Mouse (Mus musculus) megakaryocyte progenitor cell, adult 5-6 weeks (primary cell): ENCODE results near the gene 1700017D01Rik. TPM values are rescaled to one million over a fixed set of nuclear protein-coding genes. Genes with fewer than 3 reads are reported as not detected.
A peak's percentile ranks its signal among the peaks of the same experiment; 100 is the strongest.
"Not testable (repeated sequence)": the region's sequence is repeated elsewhere in the genome, so short reads cannot be mapped to it uniquely, and the experiment has no call there.

Source experiments
- ATAC-seq: replicated peaks from 2 replicates; pipeline ENCODE4 v1.8.0; 2016; ENCODE audit warnings: mild to moderate bottlenecking, moderate TSS enrichment, inconsistent platforms; ENCODE audit not compliant: poor library complexity
- total RNA-seq, 2 experiments: library from RNA; stranded (forward) in 1 of 2; stranded (reverse) in 1 of 2; fragments of 157-497, 149-512 nt in 1 of 2; fragments of 200-1000 nt in 1 of 2; gene quantifications; 2 replicates each; pipeline versions ENCODE4 v1.2.3 to v1.2.4; 2015 to 2017

1700017D01Rik gene
- total RNA-seq (2015): not detected in 2 replicates
- not detected in 2 replicates for total RNA-seq (2017)

DNA sequence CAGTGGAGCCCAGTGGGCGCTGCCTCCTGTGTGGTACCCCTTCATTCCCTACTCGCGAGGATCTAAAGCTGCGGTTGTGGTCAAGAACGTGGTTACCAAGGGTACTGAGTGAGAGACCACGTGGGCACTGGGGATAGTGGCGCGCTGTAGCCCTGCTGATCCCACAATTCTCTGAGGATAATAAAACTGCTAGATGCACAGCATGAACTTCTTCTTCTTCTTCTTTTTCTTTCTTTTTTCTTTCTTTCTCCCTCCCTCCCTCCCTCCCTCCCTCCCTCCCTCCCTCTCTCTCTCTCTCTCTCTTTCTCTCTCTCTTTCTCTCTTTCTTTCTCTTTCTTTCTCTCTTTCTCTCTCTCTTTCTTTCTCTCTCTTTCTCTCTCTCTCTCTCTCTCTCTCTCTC is at the start of gene 1700017D01Rik:
TSS of gene 1700017D01Rik (minus strand) at position 101 of the 400 bp plus-strand sequence.
- ATAC-seq: not testable (repeated sequence)

DNA sequence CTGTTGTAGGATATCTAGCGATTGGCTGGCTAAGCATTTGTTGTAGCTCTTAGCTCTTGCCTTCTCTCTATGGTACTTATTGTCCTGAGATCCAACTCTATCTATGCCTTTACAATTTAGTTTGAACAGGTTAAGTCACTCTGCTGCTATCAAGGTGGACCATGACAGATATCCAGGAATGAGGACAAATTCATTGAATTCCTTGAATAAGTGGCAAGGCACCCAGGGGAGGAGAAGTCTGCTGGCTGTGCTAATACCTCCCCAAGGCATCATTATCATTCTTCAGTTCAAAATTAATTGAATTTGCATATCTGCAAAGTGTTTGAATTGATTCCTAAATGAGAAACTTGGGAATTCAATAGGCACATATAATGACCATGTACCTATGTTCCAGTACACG is 46.8 kb upstream of the 1700017D01Rik start:
- ATAC-seq: no peak

DNA sequence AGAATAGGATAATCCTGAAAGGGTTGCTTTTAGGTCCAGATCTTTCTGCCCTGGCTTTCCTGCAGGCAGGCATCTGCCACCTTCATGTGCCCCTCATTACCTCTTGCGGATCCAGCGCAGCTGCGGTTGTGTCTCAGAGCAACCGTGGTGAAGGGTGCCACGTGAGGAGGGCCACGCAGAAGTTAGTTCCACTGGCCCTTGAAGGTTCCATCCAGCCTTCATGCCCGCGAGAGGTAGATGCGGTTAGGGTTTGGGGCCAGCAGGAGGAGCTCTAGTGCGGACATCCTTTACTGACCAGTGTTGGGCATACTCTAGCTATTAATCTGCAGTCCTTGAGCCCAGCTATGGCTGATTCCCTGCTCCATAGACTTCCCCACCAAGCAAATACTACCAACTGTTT is 34.5 kb upstream of the 1700017D01Rik start, which contains the start of gene 1700025F22Rik:
TSS of gene 1700025F22Rik (minus strand) at position 149 of the 400 bp plus-strand sequence.
- ATAC-seq: peak; percentile 68

DNA sequence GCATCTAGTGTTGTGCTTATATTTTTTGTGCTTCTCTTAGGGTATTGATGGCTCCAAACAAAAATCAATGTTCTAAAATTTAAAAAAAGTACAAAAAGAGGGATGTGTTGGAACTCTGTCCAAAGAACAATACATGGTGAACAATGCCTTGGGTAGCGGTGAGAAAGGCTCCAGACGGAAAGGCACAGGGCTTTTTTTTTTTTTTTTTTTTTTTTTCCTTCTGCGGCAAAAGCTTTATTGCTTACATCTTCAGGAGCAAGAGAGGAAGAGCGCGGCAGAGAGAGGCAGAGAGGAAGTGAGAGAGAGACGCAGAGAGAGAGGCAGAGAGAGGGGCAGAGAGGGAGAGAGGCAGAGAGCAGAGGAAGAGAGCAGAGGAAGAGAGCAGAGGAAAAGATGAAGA is 27.2 kb upstream of the 1700017D01Rik start:
- ATAC-seq: not testable (repeated sequence)

DNA sequence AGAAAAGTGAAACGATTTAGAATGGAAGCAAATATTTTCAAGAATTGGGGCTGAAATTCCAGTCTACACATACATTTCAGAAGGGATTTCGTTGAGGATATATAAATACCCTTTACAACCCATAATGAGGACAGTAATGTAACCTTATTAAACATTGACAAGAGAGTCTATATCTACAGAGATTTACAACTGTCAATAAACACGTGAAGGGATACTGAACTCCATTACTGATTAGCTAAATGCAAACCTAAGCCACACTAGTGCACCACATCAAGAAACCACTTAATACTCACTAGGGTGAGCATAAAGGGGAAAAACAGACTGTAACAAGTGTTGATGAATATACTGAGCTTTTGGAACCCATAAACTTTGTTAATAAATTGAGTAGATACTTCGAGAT is 4.7 kb upstream of the 1700017D01Rik start:
- no peak for ATAC-seq

DNA sequence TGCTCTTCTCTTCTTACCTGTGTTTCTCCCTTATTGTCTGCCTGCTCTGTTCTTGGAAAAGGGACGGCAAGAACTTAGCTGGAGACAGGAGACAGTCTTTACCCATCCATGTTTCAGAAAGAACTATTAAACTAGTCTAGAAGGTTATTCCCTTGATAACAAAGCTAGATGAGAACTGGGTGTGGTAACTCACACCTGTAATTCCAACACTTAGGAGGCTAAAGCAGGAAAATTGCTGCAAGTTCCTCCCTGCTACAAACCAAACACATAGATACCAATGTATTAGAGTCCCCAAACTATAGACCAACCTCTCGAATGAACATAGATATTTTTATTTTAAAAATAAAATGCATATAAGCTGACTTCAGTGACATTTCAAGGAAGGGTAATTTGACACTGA is 4.2 kb upstream of the 1700017D01Rik start:
- no peak for ATAC-seq

DNA sequence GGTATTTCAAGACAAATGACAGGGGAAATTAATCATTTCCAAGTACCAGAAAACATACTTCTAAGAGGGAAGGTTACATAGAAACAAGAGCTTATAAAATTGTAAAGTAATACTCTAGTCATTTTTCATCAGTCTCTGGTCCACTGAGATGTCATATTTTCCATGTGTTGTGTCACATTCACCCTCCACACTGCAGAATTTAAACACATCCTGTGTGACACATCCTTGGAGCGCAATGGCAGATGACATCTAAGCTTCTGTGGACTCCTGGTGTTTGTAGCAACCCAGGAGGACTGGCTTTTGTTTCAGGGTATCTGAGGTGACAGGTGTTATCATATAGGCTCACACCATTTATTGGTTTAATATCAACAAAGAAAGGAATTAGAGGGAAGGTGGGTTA is 974 bp downstream of the 1700017D01Rik start:
- no peak for ATAC-seq

DNA sequence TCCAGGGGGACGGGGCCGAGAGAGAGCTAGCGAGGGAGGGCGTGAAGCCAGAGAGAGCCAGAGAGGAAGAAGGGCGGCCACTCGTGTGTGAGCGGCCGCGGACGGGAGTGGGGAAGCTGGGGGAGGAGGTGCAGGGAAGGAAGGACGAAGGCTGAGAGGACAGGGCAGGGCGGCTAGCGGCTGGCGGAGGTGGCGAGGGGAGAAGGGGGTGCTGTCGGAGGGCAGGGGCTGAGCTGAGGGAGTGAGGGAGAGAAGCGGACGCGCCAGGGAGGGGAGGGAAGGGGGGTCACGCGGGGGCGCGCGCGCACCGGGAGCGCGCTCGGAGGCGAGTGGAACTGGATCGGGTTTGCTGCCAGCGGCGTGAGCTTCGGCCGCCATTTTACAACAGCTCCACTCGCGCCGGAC is 9.7 kb downstream of the 1700017D01Rik start:
- peak; percentile 96 for ATAC-seq

DNA sequence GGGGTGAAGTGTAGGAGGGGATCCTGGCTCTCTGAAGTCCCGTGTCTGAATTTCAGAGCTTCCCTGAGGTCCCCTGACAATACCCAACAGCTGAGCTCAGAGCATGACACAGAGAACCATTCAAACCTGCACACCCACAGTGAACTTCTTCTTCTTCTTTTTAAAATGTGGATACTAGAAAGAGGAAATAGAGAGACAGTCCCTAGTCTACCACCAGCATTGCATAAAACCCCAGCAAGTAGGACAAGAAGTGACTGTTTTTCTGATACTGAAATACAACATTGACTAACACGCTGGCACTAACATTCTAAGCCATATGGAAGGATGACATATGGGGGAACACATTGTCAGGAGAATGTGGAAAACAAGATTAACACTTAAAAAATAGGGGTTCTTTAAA is 11.3 kb downstream of the 1700017D01Rik start:
- peak; percentile 66 for ATAC-seq

DNA sequence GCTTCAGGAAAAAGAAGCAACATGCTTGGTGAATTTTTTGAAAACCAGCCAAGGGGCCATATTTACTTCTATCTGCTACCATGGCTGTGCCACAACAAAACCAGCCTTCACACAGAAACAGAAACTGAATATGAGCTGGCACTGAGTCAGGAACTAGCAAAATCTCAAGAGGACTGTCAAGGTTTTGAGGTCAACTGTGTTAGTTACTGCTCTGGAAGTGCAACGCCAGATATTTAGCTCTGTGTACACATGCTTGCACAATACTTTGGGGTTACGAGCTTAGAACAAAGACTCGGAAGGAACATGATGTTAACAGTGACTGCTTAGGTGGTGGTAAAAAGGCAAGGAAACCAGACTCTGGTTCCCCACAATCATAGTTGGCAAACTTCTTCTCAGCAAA is 22.9 kb downstream of the 1700017D01Rik start:
- peak; percentile 96 for ATAC-seq

DNA sequence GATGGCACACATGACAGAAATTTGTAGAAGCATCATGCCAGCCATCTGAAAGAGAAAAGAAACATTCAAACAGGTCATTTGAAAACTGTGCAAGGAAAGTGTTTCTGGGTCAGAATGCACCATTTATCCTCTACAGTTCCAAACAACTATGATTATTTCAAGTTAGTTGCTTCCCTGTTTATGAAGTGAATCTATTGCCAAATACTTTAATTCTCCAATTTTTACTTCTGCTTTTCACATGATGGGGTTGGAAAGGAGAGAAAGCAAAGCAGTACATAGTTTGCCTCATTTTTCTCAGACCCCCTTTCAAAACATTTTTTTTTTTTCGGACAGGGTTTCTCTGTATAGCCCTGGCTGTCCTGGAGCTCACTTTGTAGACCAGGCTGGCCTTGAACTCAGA is 28.8 kb downstream of the 1700017D01Rik start:
- ATAC-seq: peak; percentile 63

DNA sequence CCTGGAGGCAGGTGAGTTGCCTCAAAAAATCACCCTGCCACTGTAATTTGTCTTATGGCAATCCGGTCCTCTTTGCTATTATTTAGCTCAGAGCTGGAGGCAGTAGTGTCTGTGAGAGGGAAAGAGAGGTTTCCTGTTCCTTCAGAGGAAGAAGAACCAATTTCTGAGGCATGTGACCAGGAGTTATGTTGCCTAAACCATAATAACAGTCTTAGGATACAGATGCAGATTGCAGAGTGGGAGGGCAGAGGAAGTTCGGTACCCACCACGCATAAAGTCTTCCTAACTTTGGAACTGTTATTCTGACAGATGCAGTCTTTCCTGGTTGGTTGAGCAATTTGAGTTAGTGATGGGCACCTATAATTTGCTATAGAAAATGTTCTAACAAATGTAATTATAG is 32.3 kb downstream of the 1700017D01Rik start:
- ATAC-seq: peak; percentile 61

DNA sequence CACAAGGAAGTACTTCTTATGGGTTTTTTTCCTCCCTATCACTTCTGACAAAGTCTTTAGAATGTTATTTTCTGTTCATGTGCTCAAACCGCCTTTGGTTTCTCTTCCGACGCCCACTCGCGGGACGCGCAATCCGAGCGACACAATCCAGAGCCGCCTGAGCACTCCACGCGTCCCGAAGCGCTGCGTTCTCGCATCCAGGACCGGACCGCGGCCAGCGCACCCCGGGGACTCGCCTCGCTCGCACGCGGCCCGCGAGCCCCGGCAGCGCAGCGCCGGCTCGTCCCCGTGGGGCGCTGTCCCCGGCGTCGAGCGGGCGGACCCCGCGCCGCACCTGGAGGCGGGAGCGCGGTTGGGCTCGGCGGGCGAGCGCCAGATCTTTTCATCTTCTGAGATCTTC is 38.5 kb downstream of the 1700017D01Rik start:
- peak; percentile 50; the same call in 1 of the 2 replicates for ATAC-seq

DNA sequence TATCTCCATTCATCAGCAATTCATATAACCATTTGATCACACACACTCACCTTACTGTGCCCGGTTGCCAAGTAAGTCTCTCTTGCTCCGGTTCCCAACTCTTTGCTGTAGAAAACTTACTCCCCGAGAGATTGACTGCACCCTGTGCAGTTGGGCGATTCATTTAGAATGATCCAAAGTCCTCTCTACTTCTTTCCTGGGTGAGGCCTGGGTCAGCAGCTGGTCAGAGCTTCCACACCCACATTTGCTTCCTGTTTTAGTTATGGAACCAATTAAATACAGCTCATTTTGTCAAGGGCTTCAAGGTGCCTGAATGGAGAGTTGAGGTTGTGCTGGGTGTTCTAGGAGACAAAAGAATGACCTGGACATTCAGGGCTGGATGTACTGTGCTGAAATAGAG is 49.7 kb downstream of the 1700017D01Rik start, which contains the start of gene Ms4a8a:
TSS of gene Ms4a8a (minus strand) at position 169 of the 400 bp plus-strand sequence.
- no peak for ATAC-seq

DNA sequence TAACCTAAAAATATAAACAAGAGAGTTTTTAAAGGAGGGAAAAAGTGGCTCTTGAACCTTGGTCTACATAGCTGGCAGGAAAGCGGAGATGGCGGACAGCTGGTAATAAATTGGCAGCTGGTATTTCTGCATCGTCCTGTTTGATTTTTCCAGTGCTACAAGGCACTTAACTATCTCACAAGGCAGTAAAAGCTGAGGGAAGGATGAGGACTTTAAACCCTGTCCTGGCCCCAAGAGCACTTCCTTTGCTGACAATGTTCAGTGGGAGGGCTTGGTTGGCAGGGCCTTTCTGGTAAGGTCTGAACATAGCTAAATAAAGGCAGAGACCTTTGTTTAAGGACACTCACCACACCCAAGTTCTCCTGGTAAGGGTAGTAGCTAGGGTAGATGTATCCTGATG is 60.3 kb downstream of the 1700017D01Rik start:
- ATAC-seq: no peak

DNA sequence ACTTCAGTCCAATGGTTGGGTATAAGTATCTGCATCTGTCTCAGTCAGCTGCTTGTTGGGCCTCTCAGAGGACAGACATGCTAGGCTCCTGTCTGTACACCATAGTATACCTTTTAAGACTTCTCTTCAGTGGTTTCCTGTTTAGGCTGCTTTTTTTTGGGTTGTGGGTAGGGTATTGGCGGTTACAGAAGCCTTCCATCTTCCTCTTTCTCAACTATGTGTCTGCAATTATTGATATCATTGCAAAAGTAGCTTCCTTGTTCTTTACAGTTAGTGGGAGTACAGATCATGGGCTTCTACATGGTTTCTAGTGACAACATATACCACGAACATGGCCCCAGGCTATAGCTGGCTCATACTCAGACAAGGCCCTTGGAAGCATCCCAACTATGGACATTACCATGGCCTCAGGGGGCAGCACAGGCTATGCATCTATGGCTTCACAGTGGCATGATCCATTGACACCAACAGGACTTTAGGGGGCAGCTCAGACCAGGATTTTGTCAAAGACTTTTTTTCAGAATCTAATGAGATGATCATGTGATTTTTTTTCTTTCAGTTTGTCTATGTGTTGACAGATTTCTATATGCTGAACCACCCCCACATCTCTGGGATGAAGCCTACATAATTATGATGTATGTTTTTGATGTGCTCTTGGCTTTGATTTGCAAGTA is 65.3 kb downstream of the 1700017D01Rik start:
- peak; percentile 98 for ATAC-seq

DNA sequence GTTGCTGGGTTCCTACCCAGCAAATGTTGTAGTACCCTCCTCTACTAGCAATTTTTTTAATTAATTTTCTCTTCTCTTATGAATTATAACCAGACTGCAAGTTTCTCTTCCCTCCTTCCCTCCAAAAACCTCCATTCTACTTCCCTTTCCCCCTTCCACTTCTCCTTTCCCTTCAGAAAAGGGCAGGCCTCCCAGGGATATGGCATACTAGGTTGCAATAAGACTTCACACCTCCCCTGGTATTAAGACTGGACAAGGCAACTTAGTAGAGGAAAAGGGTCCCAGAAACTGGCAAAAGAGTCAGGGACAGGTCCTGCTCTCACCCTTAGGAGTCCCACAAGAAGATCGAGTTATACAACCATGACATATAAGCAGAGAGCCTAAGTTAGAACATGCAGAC is 69.8 kb downstream of the 1700017D01Rik start:
- peak; percentile 46 for ATAC-seq

DNA sequence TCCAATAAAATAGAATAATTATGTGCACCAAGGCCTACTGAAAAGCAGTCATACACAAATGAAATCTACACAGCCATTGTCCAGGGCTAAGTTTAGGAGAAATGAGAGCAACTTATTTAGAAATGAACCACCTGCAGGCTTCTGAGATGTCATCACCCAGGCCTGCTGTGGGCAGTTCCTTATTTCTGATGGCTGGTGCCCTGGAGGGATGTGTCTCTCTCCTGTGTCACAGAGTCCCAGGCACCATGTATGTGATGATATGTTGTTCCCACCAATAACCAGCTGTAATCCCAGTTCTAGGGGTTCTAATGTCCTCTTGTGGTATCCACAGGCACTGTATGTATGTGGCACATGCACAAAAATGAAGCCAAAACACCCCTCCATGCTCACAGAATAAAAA is 70.7 kb downstream of the 1700017D01Rik start:
- peak; percentile 91 for ATAC-seq

DNA sequence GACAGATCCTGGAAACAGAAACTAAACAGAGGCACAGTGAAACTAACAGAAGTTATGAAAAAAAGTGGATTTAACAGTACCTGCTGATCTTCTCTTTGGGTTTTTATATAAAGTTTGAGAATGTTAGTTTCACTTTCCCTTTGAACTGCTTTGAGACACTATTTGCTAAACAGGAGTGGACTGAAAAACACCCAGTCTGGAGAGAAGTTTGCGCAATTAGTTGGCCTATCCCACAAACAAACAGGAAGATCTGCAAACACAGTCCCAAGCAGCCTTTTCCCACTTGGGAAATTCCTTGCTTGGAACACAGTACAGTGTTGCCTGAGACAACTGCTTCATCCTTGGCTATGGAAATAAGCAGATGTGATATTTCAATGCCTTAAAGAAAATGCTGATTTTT is 75.0 kb downstream of the 1700017D01Rik start:
- ATAC-seq: peak; percentile 39; the same call in 1 of the 2 replicates

DNA sequence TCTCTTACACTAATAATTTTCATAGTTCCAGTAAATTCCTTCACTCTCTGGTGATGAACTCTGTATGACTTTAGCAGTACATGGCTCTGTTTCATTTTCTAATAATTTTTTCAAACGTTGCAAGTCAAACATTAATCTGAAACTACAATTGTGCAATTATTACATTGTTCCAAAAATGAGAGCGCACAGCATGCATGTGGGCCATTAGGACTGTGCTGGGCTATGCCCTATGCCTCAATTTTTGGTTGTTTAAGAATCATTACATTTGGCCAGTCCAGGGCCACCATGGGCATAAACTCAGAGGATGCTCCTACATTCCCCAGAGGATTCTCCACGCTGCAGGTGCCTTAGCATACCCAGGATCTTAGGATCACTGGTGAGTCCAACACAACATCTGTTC is 77.4 kb downstream of the 1700017D01Rik start:
- no peak for ATAC-seq

DNA sequence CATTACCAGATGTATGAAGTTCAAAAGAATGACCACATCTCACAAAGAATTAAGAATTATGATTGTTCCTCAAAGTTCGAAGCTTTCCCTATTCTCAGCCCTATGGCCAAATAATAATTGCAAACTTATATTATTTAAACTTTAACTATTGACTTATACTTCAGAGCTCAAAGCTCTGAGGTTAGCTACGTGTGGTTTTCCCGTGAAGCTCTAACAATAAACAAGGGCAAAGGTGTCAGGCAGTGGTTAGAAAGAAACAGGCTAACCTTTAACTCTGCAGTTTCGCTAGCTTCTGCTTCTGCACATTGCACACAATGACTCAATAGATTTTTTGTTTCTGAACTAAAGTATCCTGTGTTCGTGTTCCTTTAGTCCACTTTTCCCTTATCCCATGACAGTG is 77.8 kb downstream of the 1700017D01Rik start:
- ATAC-seq: no peak

DNA sequence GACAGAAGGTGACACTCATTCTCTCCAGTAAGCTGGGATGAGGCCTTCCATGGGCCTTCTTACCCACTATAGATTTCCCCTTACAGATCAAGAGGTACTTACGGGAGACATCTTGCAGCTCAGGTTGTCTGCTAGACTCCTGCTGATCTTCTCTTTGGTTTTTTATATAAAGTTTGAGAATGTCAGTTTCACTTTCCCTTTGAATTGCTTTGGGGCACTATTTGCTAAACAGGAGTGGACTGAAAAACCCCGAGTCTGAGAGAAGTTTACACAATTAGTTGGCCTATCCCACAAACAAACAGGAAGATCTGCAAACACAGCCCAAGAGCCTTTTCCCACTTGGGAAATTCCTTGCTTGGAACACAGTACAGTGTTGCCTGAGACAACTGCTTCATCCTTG is 80.4 kb downstream of the 1700017D01Rik start:
- 0 out of 2 replicates have a peak, but pooled peaks have one; percentile 7 for ATAC-seq

DNA sequence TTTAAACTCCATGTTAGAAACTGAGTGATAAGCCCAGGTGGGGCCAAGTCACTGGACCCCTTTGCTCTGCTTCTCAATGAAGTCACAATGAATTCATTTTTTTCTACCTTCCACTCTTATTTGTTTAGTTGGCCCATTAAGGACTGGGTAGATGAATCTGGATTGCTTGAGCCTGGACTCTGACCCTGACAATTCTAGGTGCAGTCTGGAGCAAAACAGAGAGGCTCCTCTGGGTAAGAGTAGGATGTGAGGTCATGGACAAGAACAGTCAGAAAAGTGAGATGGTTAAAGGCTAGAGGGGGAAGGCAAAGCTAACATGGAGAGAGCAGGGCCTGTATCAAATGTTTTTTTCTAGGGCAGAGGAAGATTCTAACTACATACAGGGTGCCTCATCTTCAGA is 81.2 kb downstream of the 1700017D01Rik start:
- ATAC-seq: no peak
